Mouse (Mus musculus): ENCODE measurements around the gene Vmn1r148. TPM values are rescaled to one million over a fixed set of nuclear protein-coding genes. Genes with fewer than 3 reads are reported as not detected.
"Not testable (repeated sequence)": the region's sequence is repeated elsewhere in the genome, so short reads cannot be mapped to it uniquely, and the experiment has no call there.

Vmn1r148 gene
- not detected for total RNA-seq (2021)
- long read RNA-seq, experiment 1: 0 reads
- long read RNA-seq, experiment 2: 0 reads

DNA sequence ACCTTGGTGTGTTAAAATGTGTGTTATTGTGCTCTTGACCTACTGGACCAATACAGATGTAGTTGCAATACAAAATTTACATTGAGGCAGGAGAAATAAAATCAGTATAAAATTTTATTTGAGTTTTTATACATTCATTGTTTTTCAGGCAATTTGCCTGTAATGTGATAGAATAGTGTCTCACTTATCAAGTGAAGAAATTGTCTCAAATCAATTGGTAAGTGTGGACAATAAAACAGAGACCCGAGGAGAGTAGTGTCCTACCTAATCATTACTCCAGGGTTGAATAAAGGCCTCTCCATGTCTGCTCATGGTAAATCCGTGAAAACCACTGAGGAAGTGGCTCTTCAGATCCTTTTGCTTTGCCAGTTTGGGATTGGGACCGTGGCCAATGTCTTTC, at the start of gene Vmn1r148:
Gene Vmn1r148 (plus strand): TSS at position 301 of the 400 bp plus-strand sequence.
- DNase-seq: not testable (repeated sequence)

DNA sequence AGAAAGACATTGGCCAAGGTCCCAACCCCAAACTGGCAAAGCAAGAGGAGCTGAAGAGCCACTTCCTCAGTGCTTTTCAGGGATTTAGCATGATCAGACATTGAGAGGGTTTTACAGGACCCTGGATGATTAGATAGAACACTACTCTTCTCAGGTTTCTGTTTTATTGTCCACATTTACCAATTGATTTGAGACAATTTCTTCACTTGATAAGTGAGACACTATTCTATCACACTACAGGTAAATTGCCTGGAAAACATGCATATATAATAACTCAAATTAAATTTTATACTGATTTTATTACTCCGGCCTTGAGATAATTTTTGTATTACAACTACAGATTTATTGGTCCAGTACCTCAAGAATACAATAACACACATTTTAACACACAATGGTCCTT, 42.4 kb upstream of the Vmn1r148 start, which contains the start of gene Gm8660:
Gene Gm8660 (minus strand): TSS at position 101 of the 400 bp plus-strand sequence.
- not testable (repeated sequence) for DNase-seq

DNA sequence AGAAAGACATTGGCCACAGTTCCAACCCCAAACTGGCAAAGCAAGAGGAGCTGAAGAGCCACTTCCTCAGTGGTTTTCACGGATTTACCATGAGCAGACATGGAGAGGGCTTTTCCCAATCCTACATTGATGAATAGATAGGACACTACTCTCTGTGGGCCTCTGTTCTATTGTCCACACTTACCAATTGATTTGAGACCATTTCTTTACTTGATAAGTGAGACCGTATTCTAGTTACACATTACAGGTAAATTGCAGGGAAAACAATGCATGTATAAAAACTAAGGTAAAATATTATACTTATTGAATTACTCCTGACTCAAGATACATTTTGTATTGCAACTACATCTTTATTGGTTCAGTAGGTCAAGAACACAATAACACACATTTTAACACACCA, 24.7 kb downstream of the Vmn1r148 start, which contains the start of gene Vmn1r149:
Gene Vmn1r149 (minus strand): TSS at position 101 of the 400 bp plus-strand sequence.
- DNase-seq: not testable (repeated sequence)

DNA sequence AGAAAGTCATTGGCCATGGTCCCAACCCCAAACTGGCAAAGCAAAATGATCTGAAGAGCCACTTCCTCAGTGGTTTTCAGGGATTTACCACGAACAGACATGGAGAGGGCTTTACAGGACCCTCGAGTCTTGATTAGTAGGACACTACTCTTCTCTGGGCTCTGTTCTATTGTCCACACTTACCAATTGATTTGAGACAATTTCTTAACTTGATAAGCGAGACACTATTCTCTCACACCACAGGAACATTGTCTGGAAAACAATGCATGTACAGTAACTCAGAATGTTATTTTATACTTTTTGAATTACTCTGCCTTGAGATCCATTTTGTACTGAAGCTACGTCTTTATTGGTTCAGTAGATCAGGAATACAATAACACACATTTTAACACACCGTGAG, 50.6 kb downstream of the Vmn1r148 start, which contains the start of gene Gm10665:
Gene Gm10665 (minus strand): TSS at position 101 of the 400 bp plus-strand sequence.
- DNase-seq: not testable (repeated sequence)

Other genes with a start within 250 kb of the Vmn1r148 start
- gene Vmn1r142, start 249.5 kb upstream of the Vmn1r148 start, total RNA-seq (2021): not detected
- not detected for gene Vmn1r143, start 224.2 kb upstream of the Vmn1r148 start, total RNA-seq (2021)
- not detected for gene Gm8653, start 212.3 kb upstream of the Vmn1r148 start, total RNA-seq (2021)
- gene Gm8453, start 184.1 kb upstream of the Vmn1r148 start, total RNA-seq (2021): not detected
- not detected for gene Gm4187, start 83.9 kb upstream of the Vmn1r148 start, total RNA-seq (2021)
- gene Gm8660, start 42.5 kb upstream of the Vmn1r148 start, total RNA-seq (2021): not detected
- not detected for gene Vmn1r149, start 24.6 kb downstream of the Vmn1r148 start, total RNA-seq (2021)
- not detected for gene Gm10665, start 50.5 kb downstream of the Vmn1r148 start, total RNA-seq (2021)
- not detected for gene Vmn1r151, start 86.1 kb downstream of the Vmn1r148 start, total RNA-seq (2021)
- not detected for gene Vmn1r152, start 109.4 kb downstream of the Vmn1r148 start, total RNA-seq (2021)
- not detected for gene Gm8677, start 121.3 kb downstream of the Vmn1r148 start, total RNA-seq (2021)
- not detected for gene Gm4201, start 151.8 kb downstream of the Vmn1r148 start, total RNA-seq (2021)
- not detected for gene Gm4565, start 174.5 kb downstream of the Vmn1r148 start, total RNA-seq (2021)
- gene Vmn1r155, start 244.4 kb downstream of the Vmn1r148 start, total RNA-seq (2021): not detected